Mouse (Mus musculus): Measurements from ENCODE around the gene Gm20388.

- TF ChIP-seq POLR2A (IDR thresholded peaks at IDR 0.05; ENCODE audit: low read depth, low read length) (no peak), CTCF (conservative IDR thresholded peaks at IDR 0.05; ENCODE audit: insufficient read depth, insufficient read length, low read depth, low read length) (no peak)
Observed at GRCm38 (mm10) chr8:122116716-122117357, 2206.2 kb downstream of the Gm20388 start.

Measured in kidney, adult 2 months (tissue).